Mouse (Mus musculus) C2C12 (cell line): ENCODE data around the gene Slc12a1.

Source experiments
- CEBPB ChIP-seq: IDR thresholded peaks from one replicate; pipeline ENCODE4 v1.6.1; 2011; ENCODE audit warnings: low read depth, mild to moderate bottlenecking, control low read depth, moderate library complexity
- MAX ChIP-seq: IDR thresholded peaks from one replicate; pipeline ENCODE4 v1.6.1; 2011; ENCODE audit warnings: mild to moderate bottlenecking, control low read depth
- MYOG ChIP-seq: IDR thresholded peaks from one replicate; pipeline ENCODE4 v1.6.1; 2011; ENCODE audit not compliant: control insufficient read depth, insufficient read length; ENCODE audit errors: extremely low read depth

DNA sequence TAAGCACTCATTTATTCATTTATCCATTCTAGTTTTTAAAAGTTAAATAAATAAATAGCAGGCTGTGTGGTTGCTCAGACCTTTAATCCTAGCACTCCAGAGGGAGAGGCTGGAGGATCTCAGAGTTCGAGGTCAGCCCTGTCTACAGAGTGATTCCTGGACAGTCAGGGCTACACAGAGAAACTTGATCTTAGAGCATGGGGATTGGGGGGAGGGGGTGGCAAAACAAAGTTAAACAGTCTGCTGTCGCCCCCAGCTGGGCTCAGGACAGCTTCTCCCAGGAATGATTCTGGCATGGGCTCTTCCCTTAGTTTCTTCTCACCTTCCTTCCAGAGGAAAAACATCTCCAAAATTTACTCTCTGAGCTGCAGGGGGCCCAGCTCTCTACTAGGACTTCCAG is 3.2 kb downstream of the Slc12a1 start:
- TF ChIP-seq MYOG: no peak
- TF ChIP-seq CEBPB: no peak
- TF ChIP-seq MAX: no peak
